Mouse (Mus musculus) midbrain, embryonic 15.5 days (tissue): ENCODE measurements at regions not wholly inside any gene's neighbourhood (a gene's known extent, or its start where the extent isn't known, plus 50 kb on each side); places are given as distances from the start of the nearest gene placed in this dataset.

Source experiments
- ATAC-seq: fragments of 200-750 bp; cut with Nextera tagmentation; replicated peaks from 2 replicates; pipeline ENCODE4 v1.8.0; 2017; ENCODE audit warnings: moderate TSS enrichment
- H3K27ac ChIP-seq: fragments of 300-500 bp; sonication (generic); 2 replicates; pipeline ENCODE4 v1.5.1; 2015; ENCODE audit warnings: mild to moderate bottlenecking, inconsistent platforms
- H3K27me3 ChIP-seq: fragments of 300-500 bp; sonication (generic); replicated peaks from 2 replicates; pipeline ENCODE4 v1.6.1; 2015; ENCODE audit warnings: inconsistent platforms
- H3K36me3 ChIP-seq: fragments of 300-500 bp; sonication (generic); replicated peaks from 2 replicates; pipeline ENCODE4 v1.6.1; 2015; ENCODE audit warnings: inconsistent platforms
- H3K4me1 ChIP-seq: fragments of 300-500 bp; sonication (generic); 2 replicates; pipeline ENCODE4 v1.6.1; 2015; ENCODE audit warnings: inconsistent platforms
- H3K4me2 ChIP-seq: fragments of 300-500 bp; sonication (generic); 2 replicates; pipeline ENCODE4 v1.6.1; 2015; ENCODE audit warnings: inconsistent platforms, mild to moderate bottlenecking, moderate library complexity
- H3K4me3 ChIP-seq: fragments of 300-500 bp; sonication (generic); 2 replicates; pipeline ENCODE4 v1.5.1; 2015; ENCODE audit warnings: mild to moderate bottlenecking, inconsistent platforms
- H3K9ac ChIP-seq: fragments of 300-500 bp; sonication (generic); 2 replicates; pipeline ENCODE4 v1.6.1; 2015; ENCODE audit warnings: mild to moderate bottlenecking, inconsistent platforms
- H3K9me3 ChIP-seq: fragments of 300-500 bp; sonication (generic); 2 replicates; pipeline ENCODE4 v1.6.1; 2016; ENCODE audit warnings: inconsistent platforms
- WGBS: fragments of 180-500 bp; shearing (Covaris S2); methylation state at CpG from one replicate; pipeline ENCODE4 v1.1.7; 2015; ENCODE audit warnings: mixed read lengths; 5-methylcytosine and 5-hydroxymethylcytosine counted together

- peak overlapping the region; percentile 19 for H3K4me3 ChIP-seq
- no peaks in the 10 kb centered on the region for H3K4me1 ChIP-seq
- no peaks in the 10 kb centered on the region for H3K27me3 ChIP-seq
- H3K9me3 ChIP-seq, result no peaks in the 10 kb centered on the region
- H3K9ac ChIP-seq, result no peak overlapping the region
- H3K27ac ChIP-seq, result no peak overlapping the region
- peak; percentile 99 for ATAC-seq
- H3K36me3 ChIP-seq, result no peaks in the 10 kb centered on the region
- WGBS, result 6% methylated on average over 11 of the region's 11 CpGs
- peak overlapping the region; percentile 32 for H3K4me2 ChIP-seq
These were observed 57.0 kb upstream of the Siglech start for GRCm38 (mm10) chr7:55710872-55711558.
